Mouse (Mus musculus) cerebellum, adult 2 months (tissue): Measurements from ENCODE around the gene Pomt1. TPM values are rescaled to one million over a fixed set of nuclear protein-coding genes. Genes with fewer than 3 reads are reported as not detected.

Source experiments
- DNase-seq, 2 experiments: peaks; one replicate each; pipeline ENCODE4 v3.0.0; 2021
- H3K27ac ChIP-seq: fragments of 200-500 bp; 2 replicates; pipeline ENCODE4 v1.5.1; 2012; ENCODE audit warnings: low read length, control low read depth, inconsistent platforms; ENCODE audit not compliant: insufficient read depth
- H3K27me3 ChIP-seq: fragments of 200-500 bp; 2 replicates; pipeline ENCODE4 v1.6.1; 2012; ENCODE audit warnings: inconsistent platforms, mild to moderate bottlenecking, low read length, moderate library complexity; ENCODE audit not compliant: control insufficient read depth, insufficient read depth
- H3K4me1 ChIP-seq: fragments of 200-500 bp; 2 replicates; pipeline ENCODE4 v1.6.1; 2011; ENCODE audit warnings: low read length; ENCODE audit not compliant: control insufficient read depth, insufficient read depth
- H3K4me3 ChIP-seq: fragments of 200-500 bp; replicated peaks from 2 replicates; pipeline ENCODE3; 2011; ENCODE audit warnings: mild to moderate bottlenecking, low read depth, low read length, control low read depth; ENCODE audit not compliant: insufficient read depth
- CTCF ChIP-seq: fragments of 200-500 bp; IDR thresholded peaks from 2 replicates; pipeline ENCODE4 v1.5.1; 2011; ENCODE audit warnings: low read depth, mild to moderate bottlenecking, control low read depth, low read length, moderate library complexity, borderline replicate concordance; ENCODE audit not compliant: insufficient read depth
- POLR2A ChIP-seq: fragments of 200-500 bp; IDR thresholded peaks from 2 replicates; pipeline ENCODE4 v1.6.1; 2011; ENCODE audit warnings: low read length, control low read depth, borderline replicate concordance; ENCODE audit not compliant: insufficient read depth
- WGBS: fragments of 180-500 bp; shearing (Covaris S2); methylation state at CpG from one replicate; pipeline ENCODE4 v1.1.7; 2018; 5-methylcytosine and 5-hydroxymethylcytosine counted together
- polyA plus RNA-seq: library from polyadenylated mRNA; depleted of rRNA; stranded (reverse); fragments of >200 nt; gene quantifications from 2 replicates; pipeline ENCODE4 v1.2.3, GENCODE M21; 2012

Pomt1 gene
- polyA plus RNA-seq, 1 experiment, result 23.1 TPM

DNA sequence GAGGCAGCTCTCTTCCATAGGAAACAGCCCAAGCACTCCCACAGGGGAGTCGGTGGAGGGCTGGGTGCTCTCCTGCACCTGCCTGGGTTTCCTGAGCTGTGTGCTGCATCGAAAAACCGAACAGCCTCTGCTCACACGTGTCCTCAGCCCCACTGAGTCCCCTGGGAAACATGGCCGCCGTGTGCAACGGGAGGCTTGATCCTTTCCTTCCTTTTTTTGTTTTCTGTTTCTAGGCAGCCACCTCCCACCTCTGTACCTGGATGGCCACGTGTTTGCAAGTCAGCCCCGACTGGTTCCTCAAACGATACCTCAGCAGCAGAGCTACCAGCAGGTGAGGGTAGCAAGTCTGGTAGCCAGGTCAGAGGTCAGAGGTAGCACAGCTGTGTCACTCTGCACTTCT lies 14.3 kb upstream of the Pomt1 start:
- Histone ChIP-seq H3K4me3 (no peak overlapping the region), H3K4me1 (peaks cover 28% of the 10 kb centered on the region), H3K27me3 (no peaks in the 10 kb centered on the region), H3K27ac (no peak overlapping the region)
- 72% methylated on average over 10 of the region's 10 CpGs for WGBS
- TF ChIP-seq CTCF, result no peak
- TF ChIP-seq POLR2A, result no peak
- no peak for DNase-seq

DNA sequence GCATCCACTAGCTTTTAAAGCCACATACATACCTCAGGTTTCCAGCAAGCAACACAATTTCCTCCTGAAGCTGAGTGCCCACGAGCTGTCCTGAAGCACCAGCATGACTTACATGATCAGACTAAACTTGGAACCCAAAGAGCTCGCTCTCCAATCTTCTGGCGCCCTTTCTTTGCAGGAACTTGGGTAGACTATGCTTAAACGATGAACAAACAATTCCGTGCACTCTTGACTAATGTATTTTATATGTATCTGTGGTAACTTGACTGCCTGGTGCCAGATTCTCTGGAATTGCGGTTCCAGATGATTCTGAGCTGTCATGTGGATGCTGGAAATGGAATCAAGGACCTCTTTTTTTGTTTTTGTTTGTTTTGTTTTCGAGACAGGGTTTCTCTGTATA lies 957 bp upstream of the Pomt1 start:
- 22% methylated on average over 7 of the region's 7 CpGs for WGBS
- H3K4me3 ChIP-seq, result peak overlapping the region; percentile 15
- no peak for TF ChIP-seq POLR2A
- TF ChIP-seq CTCF, result no peak
- no peaks in the 10 kb centered on the region for H3K27me3 ChIP-seq
- no peaks in the 10 kb centered on the region for H3K4me1 ChIP-seq
- no peak for DNase-seq
- H3K27ac ChIP-seq, result no peak overlapping the region

DNA sequence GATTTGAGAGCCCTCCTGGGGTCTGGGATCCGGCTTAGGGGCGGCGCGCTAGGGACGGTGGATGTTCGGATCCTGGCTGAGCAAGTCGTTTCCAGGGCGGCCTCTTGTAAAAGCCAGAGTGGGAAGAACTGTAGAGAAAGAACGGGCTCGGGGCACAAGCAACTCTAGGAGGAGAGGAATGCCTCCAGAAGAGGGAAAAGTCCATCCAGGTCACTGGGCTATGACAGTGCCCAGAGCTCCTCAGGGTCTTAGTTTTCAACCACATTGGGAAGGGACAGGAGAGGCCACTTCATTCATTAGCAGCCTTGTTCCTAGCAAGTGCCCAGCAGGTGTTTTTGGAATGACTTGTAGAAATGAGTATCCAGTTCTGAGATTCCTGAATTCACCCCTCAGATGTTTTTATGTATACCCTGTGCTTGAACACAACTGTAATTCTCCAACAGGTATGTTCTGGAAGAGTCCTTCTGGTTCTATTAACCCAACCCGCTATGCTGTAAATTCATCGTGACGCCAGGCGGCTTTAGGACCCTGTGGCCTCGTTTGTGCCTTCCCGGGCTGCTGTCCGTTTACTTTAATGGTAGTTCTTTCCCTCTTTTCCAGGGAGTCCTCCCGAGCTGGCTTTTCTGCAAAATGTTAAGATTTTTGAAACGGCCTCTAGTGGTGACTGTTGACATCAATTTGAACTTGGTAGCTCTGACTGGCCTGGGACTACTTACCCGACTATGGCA lies 534 bp downstream of the Pomt1 start:
- no peaks in the 10 kb centered on the region for H3K27me3 ChIP-seq
- under 1% methylated on average over 20 of the region's 20 CpGs for WGBS
- H3K4me1 ChIP-seq, result no peaks in the 10 kb centered on the region
- DNase-seq, result peak; percentile 70 to 80
- peak; percentile 40 for TF ChIP-seq CTCF
- TF ChIP-seq POLR2A, result no peak
- H3K27ac ChIP-seq, result 0 out of 2 replicates have a peak overlapping the region, but pooled peaks have one; percentile 4
- peak overlapping the region; percentile 98 for H3K4me3 ChIP-seq

DNA sequence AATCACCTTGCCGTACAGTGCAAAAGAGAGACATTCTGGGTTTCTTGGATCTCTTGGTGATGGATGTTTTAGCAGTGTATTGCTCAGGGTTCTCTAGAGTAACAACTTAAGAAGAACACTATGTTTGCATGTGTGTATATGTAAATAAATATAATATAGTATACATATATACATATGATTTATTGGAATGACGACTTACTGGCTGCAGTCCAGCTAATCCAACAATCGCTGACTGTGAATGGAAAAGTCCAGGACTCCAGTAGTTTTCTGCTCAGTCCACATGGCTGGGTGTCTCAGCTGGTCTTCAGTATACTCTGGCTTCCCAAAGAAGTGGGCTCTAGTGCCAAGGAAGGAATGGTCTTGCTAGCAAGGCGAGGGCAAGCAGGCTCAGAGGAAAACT lies 1.2 kb downstream of the Pomt1 start:
- H3K4me1 ChIP-seq, result no peaks in the 10 kb centered on the region
- H3K4me3 ChIP-seq, result peak overlapping the region; percentile 98
- TF ChIP-seq CTCF, result no peak
- TF ChIP-seq POLR2A, result no peak
- no peak for DNase-seq
- no peak overlapping the region for H3K27ac ChIP-seq
- 15% methylated on average over 4 of the region's 4 CpGs for WGBS
- no peaks in the 10 kb centered on the region for H3K27me3 ChIP-seq

DNA sequence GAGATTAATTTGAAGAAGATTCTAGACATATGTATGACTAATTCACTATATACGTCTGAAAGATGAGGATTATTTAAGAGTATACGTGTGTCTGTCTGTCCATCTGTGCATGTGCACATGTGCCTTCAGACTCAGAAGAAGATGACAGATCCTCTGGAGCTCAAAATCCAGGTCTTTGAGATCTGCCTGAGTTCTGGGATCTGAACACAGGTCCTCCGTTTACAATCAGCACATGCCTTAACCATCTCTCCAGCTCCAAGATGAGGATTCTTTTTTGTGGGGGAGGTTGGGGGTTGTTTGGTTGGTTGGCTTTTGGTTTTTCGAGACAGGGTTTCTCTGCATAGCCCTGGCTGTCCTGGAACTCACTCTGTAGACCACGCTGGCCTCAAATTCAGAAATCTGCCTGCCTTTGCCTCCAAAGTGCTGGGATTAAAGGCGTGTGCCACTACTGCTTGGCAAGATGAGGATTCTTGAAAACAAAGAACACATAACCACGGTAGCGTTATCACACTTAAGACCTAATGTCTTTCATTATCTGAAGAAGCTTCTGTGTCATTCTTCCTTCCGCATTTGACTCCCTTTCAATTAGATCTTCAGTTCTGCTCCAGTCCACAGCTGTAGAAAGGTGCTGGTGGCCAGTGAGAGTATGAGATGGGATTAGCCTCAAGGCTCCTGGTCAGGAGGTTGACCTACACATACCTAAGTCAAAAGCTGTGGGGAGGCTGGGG lies 2.5 kb downstream of the Pomt1 start:
- WGBS, result 90% methylated on average over 9 of the region's 9 CpGs
- no peak overlapping the region for H3K27ac ChIP-seq
- no peaks in the 10 kb centered on the region for H3K27me3 ChIP-seq
- TF ChIP-seq CTCF, result no peak
- no peak for TF ChIP-seq POLR2A
- no peak overlapping the region for H3K4me3 ChIP-seq
- no peak for DNase-seq
- no peaks in the 10 kb centered on the region for H3K4me1 ChIP-seq

- H3K27ac ChIP-seq, result no peak overlapping the region
- H3K4me1 ChIP-seq, result no peaks in the 10 kb centered on the region
- 86% methylated on average over 5 of the region's 5 CpGs for WGBS
- no peak for DNase-seq
- H3K27me3 ChIP-seq, result no peaks in the 10 kb centered on the region
- no peak overlapping the region for H3K4me3 ChIP-seq
- TF ChIP-seq POLR2A, result no peak
- TF ChIP-seq CTCF, result no peak
These were observed 4.2 kb downstream of the Pomt1 start for GRCm38 (mm10) chr2:32240591-32240990.

- Histone ChIP-seq H3K4me1 (peaks cover 4% of the 10 kb centered on the region; the same call in 1 of the 2 replicates), H3K27me3 (no peaks in the 10 kb centered on the region), H3K27ac (no peak overlapping the region), H3K4me3 (no peak overlapping the region)
- TF ChIP-seq CTCF (no peak), POLR2A (no peak)
- DNase-seq, result no peak
- WGBS, result 91% methylated on average over 4 of the region's 4 CpGs
These were observed 6.6 kb downstream of the Pomt1 start for GRCm38 (mm10) chr2:32242986-32243385.

DNA sequence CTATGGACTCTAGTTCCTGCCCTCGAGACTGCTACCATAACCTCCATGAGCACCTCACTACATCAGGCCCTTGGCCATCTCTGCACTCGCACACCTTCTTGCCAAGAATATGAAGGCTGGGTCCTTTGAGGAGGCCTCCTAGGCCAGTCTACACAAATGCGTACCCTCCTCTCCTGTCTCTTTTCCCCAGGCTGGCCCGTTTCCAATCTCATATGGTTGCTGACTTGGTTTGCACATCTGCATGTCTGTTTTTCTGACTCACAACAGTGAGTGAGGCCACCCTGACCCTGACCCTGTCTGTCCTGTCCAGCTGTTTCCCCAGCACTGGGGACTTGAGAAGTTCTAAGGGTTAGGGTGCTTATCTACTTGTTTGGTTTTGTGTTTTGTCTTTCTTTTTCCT lies 10.4 kb downstream of the Pomt1 start:
- 83% methylated on average over 4 of the region's 4 CpGs for WGBS
- Histone ChIP-seq H3K27ac (no peak overlapping the region), H3K27me3 (no peaks in the 10 kb centered on the region), H3K4me1 (peaks cover 27% of the 10 kb centered on the region), H3K4me3 (no peak overlapping the region)
- TF ChIP-seq POLR2A, result no peak
- no peak for TF ChIP-seq CTCF
- no peak for DNase-seq
